Mouse (Mus musculus): ENCODE measurements around the gene Gsta2.
"Not testable (repeated sequence)": the region's sequence is repeated elsewhere in the genome, so short reads cannot be mapped to it uniquely, and the experiment has no call there.

DNA sequence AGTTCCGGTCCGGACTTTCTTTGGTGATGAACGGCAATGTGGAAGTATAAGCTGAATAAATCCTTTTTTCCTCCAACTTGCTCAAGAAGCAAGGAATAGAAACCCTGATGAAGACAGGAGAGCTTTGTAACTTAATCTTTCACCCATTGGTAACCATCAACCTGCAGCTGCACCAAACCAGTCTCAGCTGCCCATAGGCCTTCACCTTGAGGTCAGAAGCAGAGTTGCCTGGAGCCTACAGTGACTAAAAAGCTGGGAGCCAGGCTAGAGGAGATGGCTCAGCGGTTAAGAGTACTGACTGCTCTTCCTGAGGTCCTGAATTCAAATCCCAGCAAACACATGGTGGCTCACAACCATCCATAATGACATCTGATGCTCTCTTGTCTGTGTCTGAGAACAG lies 13.1 kb downstream of the Gsta2 start:
- not testable (repeated sequence) for TF ChIP-seq POLR2A (IDR thresholded peaks at IDR 0.05; ENCODE audit: control insufficient read depth, low read depth, low read length); CTCF (IDR thresholded peaks at IDR 0.05; ENCODE audit: control insufficient read depth, insufficient read depth, insufficient replicate concordance, low read depth, low read length)

Measured in testis, adult 2 months (tissue).